Mouse (Mus musculus): ENCODE measurements around the gene Prr22.

Gene Prr22

DNA sequence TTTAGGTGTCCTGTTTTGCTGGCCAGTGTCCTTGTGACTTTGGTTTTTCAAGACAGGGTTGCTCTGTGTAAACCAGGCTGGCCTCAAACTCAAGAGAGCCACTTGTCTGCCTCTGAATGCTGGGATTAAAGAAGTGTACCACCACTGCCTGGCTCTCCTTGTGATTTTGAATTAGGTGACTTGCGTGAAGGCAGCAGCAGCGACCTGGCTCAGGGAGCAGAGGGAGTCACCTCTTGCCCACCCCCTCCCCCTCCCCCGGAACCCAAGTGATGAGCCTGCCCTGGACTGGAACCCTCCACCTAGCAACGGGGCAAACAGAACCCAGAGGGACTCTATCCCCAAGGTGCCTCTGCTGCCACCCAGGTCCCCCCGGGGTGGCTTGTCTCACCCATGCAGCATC lies at the start of gene Prr22:
Prr22 (plus strand) TSS at position 301 of the 400 bp plus-strand sequence.
- DNase-seq, result no peak

DNA sequence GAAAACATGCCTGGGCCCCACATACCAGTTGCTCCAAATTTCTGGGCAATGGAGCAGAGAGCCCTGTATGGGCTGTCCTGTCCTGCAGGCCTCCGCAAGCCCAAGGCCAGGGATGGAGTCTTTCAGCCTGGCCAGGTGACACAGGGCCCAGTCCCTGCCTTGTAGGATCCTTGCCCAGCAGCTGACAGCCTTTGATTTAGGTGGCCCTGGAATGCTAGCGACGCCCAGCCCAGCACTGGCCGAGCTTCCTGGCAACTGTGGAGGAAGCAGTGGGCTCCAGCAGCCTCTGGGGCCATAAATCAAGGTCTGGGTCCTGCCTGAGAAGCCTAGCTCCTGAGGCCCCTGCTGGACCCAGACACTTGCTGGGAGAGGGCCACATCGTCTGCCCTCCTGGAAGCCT lies 47.6 kb upstream of the Prr22 start:
- no peak for DNase-seq

DNA sequence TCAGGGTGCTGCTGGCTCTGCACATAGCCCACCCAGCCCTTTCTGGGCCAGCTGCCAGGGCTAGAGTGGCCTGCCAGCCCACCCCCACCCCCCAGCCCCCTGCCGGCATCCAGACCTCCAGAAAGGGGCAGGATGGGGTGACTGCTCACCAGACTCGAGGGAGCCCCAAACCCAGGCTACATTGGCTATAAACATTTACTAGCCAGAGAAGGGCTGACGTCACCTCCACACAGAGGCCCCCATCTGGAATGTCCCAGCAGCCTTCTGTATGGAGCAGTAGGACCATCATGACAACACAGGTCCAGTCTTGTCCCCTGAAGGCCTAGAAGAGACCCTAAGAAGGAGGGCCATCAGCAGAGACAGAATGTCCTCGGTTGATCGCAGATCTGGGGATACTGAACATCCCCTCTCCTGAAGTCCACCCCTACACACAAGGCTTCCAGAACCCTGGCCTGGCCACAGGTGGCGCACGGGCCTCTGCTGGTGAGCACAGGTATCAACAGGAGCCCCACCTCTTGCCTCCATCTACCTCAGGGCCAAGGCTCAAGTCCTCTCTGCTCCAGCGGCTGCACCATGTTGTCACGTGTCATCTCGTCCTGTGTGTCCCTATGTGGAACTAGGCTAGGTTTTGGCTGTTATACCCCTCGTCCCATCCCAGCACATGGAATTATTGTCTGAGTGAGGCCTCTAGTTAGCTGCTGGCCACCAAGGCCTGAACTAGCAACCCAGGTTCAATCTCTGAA lies 46.5 kb upstream of the Prr22 start:
- no peak for DNase-seq

DNA sequence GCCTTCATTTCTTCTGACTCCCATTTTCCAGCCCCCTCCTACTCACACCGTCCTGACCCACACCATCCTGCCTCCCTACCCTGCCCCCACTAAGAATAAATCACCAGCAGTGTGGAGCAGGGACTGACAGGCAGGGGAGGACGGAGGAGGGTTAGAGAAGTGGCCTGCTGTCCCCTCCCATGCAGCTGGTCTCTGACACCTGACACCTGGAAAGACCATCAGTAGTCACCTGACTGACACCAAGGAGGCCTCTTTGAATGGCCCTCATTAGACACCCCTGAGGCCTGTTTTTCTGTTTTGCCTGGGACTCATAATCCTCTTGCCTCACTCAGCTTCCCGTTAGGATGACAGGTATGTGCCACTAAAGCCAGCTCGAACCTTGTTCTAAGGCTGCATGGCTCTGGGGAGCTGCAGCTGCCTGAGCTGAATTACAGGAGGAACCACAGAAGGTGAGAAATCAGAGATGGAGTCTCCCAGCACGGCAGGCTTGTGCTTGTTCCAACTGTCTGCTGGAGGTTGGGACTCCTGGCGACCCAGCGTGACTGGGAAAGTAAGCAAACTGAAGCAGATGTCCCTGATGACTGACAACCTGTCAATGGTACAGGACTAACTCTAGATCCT lies 42.9 kb upstream of the Prr22 start:
- DNase-seq, result no peak

DNA sequence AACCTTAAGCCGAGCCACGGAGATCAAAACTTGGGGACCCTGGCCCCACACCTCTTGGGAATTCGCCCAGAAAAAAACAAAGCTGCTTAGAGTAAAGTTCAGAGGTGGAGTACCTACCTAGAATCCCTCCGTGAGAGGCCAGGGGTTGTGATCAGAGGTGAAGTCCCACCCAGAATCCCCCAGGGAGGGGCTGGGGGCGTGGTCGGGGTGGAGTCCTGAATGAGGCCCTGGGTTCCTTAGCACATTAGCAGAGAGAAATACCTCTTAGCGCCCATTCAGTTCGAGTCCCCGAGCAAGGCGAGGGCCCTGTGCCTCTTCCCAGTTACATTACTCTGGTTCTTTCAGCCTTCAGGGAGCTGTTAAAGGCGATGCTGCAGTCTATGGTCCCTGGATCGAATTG lies 42.4 kb upstream of the Prr22 start:
- DNase-seq, result peak; percentile 29

DNA sequence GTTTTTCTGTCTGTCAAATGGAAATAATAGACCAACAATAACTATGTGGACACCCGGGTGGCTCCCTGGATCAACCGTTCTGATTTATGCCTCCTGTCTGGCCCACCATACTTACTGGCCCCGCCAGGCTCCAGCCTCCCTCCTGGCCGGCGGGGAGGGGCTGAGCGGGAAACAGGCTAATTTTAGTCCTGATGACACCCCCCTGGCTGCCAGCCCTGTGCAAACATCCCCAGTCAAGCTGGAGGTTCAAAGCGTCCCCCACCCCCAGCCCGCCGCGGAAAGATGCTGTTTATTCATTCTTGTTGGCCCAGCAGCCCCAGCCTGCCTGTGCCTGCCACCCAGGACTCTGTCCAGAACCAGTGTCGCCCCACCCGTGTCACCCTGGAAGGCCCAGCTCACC lies 41.9 kb upstream of the Prr22 start:
- DNase-seq, result no peak

DNA sequence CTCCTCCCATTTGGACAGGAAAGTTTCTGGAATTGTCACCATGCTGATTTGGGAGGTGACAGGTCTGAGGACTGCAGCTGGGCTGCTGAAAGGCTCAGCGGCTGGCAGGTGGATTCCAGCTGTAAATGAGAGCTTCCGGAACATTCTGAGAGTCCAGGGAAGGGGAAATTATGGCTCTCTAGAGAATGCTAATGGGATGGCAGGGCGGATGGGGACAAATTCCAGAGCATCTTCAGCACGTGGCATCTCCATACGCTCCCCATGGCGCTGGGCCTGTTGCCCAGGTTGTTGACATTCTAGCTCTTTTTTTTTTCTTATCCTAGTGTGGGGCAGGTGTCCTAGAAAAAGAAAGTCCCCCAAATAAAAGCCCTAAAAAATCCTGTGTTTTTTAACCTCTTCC lies 40.9 kb upstream of the Prr22 start:
- no peak for DNase-seq

DNA sequence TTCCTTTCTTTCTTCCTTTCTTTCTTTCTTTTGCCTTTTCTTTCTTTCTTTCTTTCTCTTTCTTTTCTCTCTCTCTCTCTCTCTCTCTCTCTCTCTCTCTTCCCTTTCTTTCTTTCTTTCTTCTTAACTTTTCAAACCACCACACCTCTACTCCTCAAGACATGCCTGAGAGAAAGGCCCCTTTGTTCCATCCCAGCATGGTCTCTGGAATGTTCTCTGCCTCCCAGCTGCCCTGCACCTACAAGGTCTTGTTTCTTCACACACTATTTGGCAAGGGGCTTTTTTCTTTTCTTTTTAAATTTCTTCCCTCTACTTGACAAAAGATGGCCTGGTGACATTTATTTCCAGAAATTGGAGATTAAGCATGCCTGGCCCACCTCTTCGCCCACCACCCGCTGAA lies 40.4 kb upstream of the Prr22 start:
- no peak for DNase-seq

DNA sequence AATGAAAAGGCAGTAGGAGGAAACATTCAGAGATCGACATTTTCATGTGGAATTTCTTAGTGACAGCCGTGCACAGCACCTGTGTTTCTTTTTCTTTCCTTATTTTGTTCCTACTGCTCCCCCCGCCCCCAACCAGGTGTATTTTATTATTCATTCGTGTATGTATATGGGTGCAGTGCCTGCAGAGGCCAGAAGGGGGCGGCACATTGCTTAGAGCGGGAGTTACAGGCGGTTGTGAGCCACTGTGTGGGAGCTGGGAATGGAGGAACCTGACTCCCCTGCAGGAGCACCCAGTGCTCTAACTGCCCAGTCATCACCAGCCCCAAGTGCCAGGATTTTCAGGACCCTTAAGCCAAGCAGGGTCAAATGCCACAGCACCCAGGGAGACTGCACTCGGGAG lies 33.5 kb upstream of the Prr22 start:
- no peak for DNase-seq

DNA sequence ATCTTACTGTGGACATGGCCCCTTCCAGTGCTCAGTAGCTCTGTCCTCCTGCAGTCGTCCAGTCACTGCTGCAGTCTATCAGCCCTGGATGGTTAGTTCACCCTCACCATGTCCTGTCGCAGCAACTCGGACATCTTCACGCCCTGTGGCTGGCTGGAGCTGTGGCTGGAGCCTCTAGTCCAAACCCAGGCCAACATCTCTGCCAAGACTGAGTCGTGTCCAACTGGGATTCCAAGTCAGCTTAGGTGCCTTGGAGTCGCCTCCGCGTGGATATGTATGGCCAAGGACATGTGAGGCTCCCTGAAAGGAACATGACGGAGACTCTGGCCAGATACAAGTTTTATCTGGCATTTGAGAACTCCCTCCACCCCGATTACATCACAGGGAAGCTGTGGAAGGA lies 31.8 kb upstream of the Prr22 start:
- no peak for DNase-seq

DNA sequence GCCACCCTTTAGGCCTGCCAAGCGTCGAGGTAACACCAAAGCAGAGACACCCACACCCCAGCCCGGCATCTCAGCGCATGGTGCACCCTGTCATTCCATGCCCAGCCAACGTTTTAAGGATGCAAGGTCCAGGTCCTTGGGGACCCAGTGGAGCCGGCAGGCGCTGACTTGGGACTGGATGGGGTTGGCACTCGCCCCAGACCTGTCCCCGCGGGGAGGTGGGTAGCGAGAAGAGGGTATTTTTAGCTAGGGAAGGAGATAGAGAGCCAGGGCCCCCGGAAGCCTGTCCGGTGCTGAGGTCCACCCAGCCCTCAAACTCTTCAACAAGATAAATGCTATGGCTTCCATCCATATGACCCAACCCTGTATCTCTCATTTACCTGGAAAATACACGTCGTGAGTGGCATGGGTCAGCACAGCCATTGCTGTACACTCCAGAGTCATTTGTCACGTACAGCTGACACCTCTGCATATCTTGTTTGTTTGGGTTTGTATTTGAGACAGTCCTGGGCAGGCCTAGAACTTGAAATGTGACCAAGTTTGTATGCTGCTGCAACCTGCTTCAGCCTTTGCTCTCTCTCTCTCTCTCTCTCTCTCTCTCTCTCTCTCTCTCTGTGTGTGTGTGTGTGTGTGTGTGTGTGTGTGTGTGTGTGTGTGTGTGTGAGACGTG lies 29.8 kb upstream of the Prr22 start:
- DNase-seq, result no peak

DNA sequence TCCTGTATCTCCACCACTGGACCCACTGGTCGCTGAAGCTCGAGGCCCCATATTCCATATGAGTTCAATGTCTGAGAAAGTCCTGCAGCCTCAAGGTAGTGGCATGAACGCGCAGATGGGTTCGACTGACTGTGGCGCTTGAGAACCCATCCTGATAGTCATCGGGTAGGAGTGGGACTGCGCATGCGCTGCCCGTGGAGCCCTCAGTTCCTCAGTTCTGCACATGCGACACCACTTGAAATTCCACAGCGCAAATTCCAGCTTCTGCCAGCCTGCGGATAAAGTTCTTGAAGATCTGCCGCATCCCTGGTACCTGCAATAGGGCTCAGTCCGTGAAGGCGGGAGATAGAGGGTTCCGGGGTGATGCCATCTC lies 29.3 kb upstream of the Prr22 start:
- DNase-seq, result no peak

DNA sequence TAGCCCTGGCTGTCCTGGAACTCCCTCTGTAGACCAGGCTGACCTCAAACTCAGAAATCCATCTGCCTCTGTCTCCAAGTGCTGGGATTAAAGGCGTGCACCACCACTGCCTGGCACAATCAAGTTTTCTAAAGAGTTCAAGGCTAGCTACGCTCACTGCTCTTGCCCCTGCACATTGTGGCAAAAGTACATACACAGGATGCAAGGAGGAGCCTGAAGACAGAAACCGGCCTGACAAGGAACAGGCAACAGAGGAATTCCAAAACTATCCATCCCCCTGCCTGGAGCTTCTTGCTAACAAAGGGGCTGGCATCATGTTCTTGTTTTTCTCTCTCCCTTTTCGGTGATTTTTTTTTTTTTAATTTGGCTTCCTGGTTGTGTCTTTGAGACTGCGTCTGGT lies 25.9 kb upstream of the Prr22 start:
- no peak for DNase-seq

DNA sequence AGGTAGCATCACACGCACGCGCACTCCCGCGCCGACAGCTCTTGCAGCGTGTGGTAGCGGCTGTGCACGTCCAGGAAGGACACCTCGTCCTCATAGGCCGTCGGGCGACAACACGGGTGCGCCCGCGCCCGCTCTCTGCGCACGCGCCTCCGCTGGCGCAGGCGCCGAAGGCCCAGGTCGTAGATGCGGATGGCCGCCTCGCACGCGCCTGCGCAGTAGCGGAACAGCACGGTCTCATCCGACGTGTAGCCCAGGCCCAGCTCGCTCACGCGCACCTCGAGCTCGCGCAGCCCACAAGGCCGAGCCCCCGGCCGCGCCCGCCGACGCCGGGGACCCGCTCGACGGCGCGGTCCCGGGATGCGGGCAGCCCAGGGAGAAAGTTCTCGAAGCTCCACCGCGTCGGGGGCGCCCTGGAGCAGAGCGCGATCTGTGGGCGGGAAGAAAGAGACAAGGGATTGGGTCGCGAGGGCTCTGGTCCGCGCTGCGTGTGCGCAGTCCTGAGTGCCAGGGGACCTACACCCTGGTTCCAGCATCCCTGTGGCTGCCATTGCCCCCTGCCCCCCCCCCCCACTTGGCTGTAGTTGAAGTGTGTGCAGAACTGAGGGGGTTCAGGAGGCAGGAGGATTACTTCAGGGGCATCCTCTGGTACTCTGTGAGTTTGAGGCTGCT lies 18.5 kb upstream of the Prr22 start:
- peak; percentile 83 for DNase-seq

DNA sequence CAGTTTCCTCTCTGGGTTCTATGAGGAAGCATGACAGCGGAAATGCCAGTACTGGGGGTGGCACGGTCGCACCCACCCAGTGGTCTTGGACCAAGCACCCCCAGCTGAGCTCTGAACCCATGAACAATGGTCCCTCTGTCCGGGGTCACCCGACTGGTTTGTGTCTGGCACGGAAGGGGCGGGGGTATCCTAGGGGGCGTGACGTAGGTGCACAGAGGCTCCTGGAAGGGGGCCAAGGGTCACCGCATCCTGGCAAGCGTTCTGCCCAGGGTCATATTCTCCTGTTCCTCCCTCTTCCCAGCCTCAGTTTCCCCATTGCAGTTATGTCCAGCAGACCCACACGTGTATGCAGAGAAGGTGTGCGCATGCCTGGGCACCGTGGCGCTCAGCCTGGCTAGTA lies 16.6 kb upstream of the Prr22 start:
- DNase-seq, result peak; percentile 53

DNA sequence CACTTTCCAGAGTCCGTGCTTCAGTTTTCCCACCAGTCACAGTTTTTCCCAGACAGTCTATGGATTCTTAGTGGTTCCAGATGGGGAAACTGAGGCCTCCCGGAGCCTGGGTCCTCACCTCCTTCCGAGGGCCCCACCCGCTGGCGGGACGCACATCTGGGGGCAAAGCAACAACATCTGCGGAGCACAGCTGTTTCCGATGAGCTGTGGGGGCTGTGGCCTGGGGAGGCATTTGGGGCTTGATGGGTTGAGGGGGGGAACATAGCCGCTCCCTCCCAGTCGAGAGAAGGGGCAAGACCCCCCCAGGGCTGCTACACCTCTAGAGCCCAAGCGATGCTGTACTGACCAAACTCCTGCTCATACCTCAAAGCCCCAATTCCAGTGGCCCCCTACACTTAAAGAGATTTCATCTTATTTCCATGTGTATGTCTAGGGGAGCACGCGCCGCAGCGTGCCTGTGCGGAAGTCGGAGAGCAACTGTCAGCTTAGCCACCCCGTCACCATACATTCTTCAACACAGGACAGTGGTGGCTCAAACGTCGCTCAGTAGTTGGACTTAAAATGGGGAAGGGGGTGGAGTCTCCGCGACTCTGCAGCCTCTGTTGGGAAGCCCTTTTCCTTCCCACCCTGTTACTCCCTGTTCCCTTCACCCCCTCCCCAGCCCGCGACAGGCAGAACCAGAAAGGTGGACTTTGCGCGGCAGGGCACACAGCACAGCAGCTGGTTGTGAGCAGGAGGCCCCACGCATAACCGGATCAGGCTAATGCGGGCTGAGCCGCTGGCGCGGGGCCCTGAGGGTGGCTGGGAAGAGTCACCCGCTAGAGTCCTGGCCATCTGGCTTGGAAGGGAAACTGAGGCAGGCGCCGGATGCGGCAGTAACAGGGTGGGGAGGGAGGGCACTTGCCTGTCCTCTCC lies 15.5 kb upstream of the Prr22 start:
- DNase-seq, result peak; percentile 55

DNA sequence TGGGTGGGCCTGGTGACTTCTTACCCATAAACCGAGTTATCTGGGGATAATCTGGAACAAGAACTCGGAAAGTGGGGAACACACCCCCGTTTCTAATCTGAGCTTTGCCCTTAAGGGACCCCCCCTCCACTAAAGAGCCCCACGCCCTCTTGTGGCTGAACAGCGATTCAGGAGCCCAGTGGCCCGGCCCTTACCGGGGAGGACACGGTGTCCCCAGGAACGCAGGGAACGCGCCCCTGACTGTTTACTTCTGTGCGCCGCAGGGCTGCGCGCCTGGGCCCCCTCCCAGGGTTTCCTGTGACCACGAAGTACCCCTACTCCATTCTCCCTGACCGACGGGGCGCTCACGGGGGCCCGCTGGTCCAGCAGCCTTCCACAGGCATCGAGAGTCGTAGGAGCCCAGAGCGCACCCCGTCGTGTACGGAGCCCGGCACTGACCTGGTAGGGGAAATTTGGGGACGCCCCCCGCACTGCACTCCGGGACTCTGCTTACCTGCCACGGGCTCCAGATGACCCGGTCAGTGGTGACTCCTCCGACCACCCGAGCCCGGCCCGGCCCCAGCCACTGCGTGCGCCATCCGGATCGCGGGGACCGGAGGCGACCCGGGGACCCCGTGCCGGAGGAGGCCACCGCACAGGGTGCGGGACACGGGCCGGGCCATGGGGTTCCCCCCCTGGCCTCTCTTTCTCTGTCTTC lies 13.2 kb upstream of the Prr22 start:
- peak; percentile 51 for DNase-seq

DNA sequence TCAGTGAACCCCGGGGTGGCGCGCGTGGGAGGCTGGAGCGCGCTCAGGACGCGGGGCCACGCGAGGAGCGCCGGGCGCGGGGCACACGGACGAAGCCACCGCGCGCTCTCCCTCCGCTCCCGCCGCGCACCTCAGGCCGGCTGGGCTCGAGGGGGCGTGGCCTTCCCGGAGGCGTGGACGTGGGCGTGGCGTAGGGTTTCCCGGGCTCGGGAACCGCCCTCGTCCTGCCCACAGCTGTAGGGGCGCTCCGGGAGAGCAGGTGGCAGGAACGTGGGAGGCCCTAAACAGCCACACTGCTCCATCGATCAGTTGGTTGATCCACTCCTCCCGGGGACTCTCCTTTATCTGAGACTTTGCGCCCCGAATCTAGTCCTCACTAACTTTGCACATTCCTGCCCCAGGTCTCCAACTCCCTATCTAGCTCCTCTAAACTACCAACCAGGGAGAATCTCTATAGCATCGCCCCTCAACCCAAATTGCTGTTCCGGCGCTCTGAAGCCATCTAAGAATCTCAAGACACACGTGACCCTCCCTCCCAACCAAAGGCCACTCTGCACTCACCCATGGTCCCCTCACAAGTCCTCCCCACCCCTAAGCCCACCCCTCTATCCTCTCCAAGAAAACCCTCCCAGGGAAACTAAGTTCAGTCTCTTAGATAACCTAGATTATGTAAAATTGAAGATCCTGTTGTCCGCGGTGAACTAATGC lies 12.5 kb upstream of the Prr22 start, which contains the start of gene Nrtn:
Nrtn (minus strand) TSS at position 115 of the 708 bp plus-strand sequence.
- DNase-seq, result peak; percentile 89

DNA sequence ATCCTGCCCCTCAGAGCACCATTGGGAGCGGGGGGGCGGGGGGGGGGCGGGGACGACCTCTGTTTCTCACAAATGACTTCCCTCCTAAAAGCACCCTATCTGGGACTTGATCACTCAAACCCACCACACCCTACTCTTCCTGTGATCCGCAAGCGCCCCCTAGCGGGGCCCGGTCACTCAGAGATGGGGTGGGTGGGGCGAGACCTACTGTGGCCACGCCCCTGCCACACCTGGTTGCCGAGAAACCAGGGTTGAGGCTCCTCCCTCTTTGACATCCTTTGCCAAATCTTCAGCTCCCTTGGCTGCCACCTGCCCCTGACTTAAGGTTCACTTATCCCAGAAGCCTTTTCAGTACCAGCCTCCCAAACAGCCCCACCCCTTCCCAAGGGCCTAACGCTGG lies 11.9 kb upstream of the Prr22 start:
- peak; percentile 61 for DNase-seq

DNA sequence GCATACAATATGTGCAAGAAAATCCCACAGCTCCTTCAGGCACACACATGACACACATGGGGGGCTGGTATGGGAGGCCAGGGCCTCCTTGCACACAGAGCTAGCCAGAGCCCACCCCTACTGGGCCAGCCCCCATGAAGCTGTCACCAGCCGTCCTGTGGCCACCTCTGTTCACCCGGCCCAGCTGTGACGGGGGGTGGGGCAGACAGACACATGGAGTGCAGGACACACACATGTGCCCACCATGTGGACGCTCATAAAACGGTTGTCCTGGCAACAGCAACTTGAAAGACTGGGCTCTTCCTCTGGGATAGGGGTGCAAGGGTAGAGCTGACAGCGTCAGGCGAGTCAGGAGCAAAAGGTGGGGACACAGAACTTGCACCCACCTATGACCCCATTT lies 10.8 kb upstream of the Prr22 start:
- DNase-seq, result no peak

DNA sequence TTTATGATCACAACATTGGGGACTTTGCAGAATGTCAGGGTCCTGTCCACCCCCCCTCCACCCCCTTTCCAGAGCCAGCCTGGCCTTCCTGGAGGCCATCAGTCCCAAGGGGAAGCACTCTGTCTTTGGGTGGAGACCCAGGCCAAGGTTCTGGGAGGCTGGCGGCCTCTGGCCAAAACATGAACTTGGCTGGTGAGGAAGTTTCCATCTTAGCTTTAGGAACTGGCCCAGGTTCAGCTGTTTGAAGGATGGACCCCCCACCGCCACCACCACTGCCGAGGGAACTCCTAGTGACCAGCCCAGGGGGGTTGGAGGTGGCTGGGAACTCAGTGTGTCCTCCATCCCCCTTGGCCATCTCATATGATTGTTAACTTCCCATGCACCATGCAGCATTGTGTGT lies 9.0 kb upstream of the Prr22 start:
- DNase-seq, result no peak

All from retina, postnatal 1 day (tissue).